Mouse (Mus musculus): Measurements from ENCODE around the gene Slamf9. TPM values are rescaled to one million over a fixed set of nuclear protein-coding genes. Genes with fewer than 3 reads are reported as not detected.

Slamf9 gene
- polyA plus RNA-seq (2012; ENCODE audit: insufficient read depth, insufficient read length, missing spikeins): 90.6 and 98.9 TPM in 2 replicates

- peak within 1 kb of the TSS; percentile 61 for H3K27ac ChIP-seq (ENCODE audit: insufficient read depth, low read depth, low read length)
- peaks cover 50% of the 10 kb centered on the region for H3K4me1 ChIP-seq (ENCODE audit: control insufficient read depth, insufficient read depth, low read length)
- no peak for TF ChIP-seq POLR2A (IDR thresholded peaks at IDR 0.05; ENCODE audit: borderline replicate concordance, low read depth, low read length)
- no peak for TF ChIP-seq CTCF (IDR thresholded peaks at IDR 0.05; ENCODE audit: low read depth, low read length)
- peak within 1 kb of the TSS; percentile 21; the same call in 1 of the 2 replicates for H3K4me3 ChIP-seq (ENCODE audit: insufficient read depth, low read length)
Observed at GRCm38 (mm10) chr1:172475054-172475741, at the start of gene Slamf9. Slamf9 (plus strand) TSS chr1:172475358.

- Histone ChIP-seq H3K4me3 (ENCODE audit: insufficient read depth, low read length) (no peak overlapping the region), H3K4me1 (ENCODE audit: control insufficient read depth, insufficient read depth, low read length) (peaks cover 24% of the 10 kb centered on the region), H3K27ac (ENCODE audit: insufficient read depth, low read depth, low read length) (no peak overlapping the region)
- TF ChIP-seq POLR2A (IDR thresholded peaks at IDR 0.05; ENCODE audit: borderline replicate concordance, low read depth, low read length) (no peak), CTCF (IDR thresholded peaks at IDR 0.05; ENCODE audit: low read depth, low read length) (no peak)
Observed at GRCm38 (mm10) chr1:172426419-172426818, 48.7 kb upstream of the Slamf9 start.

GRCm38 (mm10) chr1:172427841-172428240 is 47.3 kb upstream of the Slamf9 start:
- TF ChIP-seq POLR2A (IDR thresholded peaks at IDR 0.05; ENCODE audit: borderline replicate concordance, low read depth, low read length): no peak
- no peak for TF ChIP-seq CTCF (IDR thresholded peaks at IDR 0.05; ENCODE audit: low read depth, low read length)
- Histone ChIP-seq H3K4me1 (ENCODE audit: control insufficient read depth, insufficient read depth, low read length) (peaks cover 23% of the 10 kb centered on the region), H3K4me3 (ENCODE audit: insufficient read depth, low read length) (no peak overlapping the region), H3K27ac (ENCODE audit: insufficient read depth, low read depth, low read length) (no peak overlapping the region)

GRCm38 (mm10) chr1:172428614-172429013 is 46.5 kb upstream of the Slamf9 start:
- no peak overlapping the region for H3K4me3 ChIP-seq (ENCODE audit: insufficient read depth, low read length)
- no peak overlapping the region for H3K27ac ChIP-seq (ENCODE audit: insufficient read depth, low read depth, low read length)
- H3K4me1 ChIP-seq (ENCODE audit: control insufficient read depth, insufficient read depth, low read length): peaks cover 21% of the 10 kb centered on the region
- TF ChIP-seq CTCF (IDR thresholded peaks at IDR 0.05; ENCODE audit: low read depth, low read length): no peak
- TF ChIP-seq POLR2A (IDR thresholded peaks at IDR 0.05; ENCODE audit: borderline replicate concordance, low read depth, low read length): no peak

- H3K27ac ChIP-seq (ENCODE audit: insufficient read depth, low read depth, low read length): no peak overlapping the region
- TF ChIP-seq POLR2A (IDR thresholded peaks at IDR 0.05; ENCODE audit: borderline replicate concordance, low read depth, low read length): no peak
- no peak for TF ChIP-seq CTCF (IDR thresholded peaks at IDR 0.05; ENCODE audit: low read depth, low read length)
- H3K4me1 ChIP-seq (ENCODE audit: control insufficient read depth, insufficient read depth, low read length): peaks cover 10% of the 10 kb centered on the region
- H3K4me3 ChIP-seq (ENCODE audit: insufficient read depth, low read length): no peak overlapping the region
Observed at GRCm38 (mm10) chr1:172430731-172431220, 44.4 kb upstream of the Slamf9 start.

- no peak for TF ChIP-seq POLR2A (IDR thresholded peaks at IDR 0.05; ENCODE audit: borderline replicate concordance, low read depth, low read length)
- TF ChIP-seq CTCF (IDR thresholded peaks at IDR 0.05; ENCODE audit: low read depth, low read length): no peak
- H3K4me1 ChIP-seq (ENCODE audit: control insufficient read depth, insufficient read depth, low read length): peaks cover 4% of the 10 kb centered on the region; the same call in 1 of the 2 replicates
- no peak overlapping the region for H3K27ac ChIP-seq (ENCODE audit: insufficient read depth, low read depth, low read length)
- H3K4me3 ChIP-seq (ENCODE audit: insufficient read depth, low read length): no peak overlapping the region
Observed at GRCm38 (mm10) chr1:172431836-172432586, 43.1 kb upstream of the Slamf9 start.

- H3K4me1 ChIP-seq (ENCODE audit: control insufficient read depth, insufficient read depth, low read length): peaks cover 2% of the 10 kb centered on the region; the same call in 1 of the 2 replicates
- H3K4me3 ChIP-seq (ENCODE audit: insufficient read depth, low read length): no peak overlapping the region
- TF ChIP-seq POLR2A (IDR thresholded peaks at IDR 0.05; ENCODE audit: borderline replicate concordance, low read depth, low read length) (no peak), CTCF (IDR thresholded peaks at IDR 0.05; ENCODE audit: low read depth, low read length) (no peak)
- no peak overlapping the region for H3K27ac ChIP-seq (ENCODE audit: insufficient read depth, low read depth, low read length)
Observed at GRCm38 (mm10) chr1:172432587-172432955, 42.6 kb upstream of the Slamf9 start.

GRCm38 (mm10) chr1:172433012-172433850 is 41.9 kb upstream of the Slamf9 start:
- TF ChIP-seq POLR2A (IDR thresholded peaks at IDR 0.05; ENCODE audit: borderline replicate concordance, low read depth, low read length): no peak
- TF ChIP-seq CTCF (IDR thresholded peaks at IDR 0.05; ENCODE audit: low read depth, low read length): no peak
- Histone ChIP-seq H3K4me1 (ENCODE audit: control insufficient read depth, insufficient read depth, low read length) (peaks cover 2% of the 10 kb centered on the region; the same call in 1 of the 2 replicates), H3K27ac (ENCODE audit: insufficient read depth, low read depth, low read length) (no peak overlapping the region)

GRCm38 (mm10) chr1:172433851-172434165 is 41.4 kb upstream of the Slamf9 start:
- TF ChIP-seq POLR2A (IDR thresholded peaks at IDR 0.05; ENCODE audit: borderline replicate concordance, low read depth, low read length): no peak
- no peak for TF ChIP-seq CTCF (IDR thresholded peaks at IDR 0.05; ENCODE audit: low read depth, low read length)
- no peak overlapping the region for H3K27ac ChIP-seq (ENCODE audit: insufficient read depth, low read depth, low read length)
- no peak overlapping the region for H3K4me3 ChIP-seq (ENCODE audit: insufficient read depth, low read length)
- H3K4me1 ChIP-seq (ENCODE audit: control insufficient read depth, insufficient read depth, low read length): peaks cover 2% of the 10 kb centered on the region; the same call in 1 of the 2 replicates

More at GRCm38 (mm10) chr1:172433012-172433850, 41.9 kb upstream of the Slamf9 start:
- no peak overlapping the region for H3K4me3 ChIP-seq (ENCODE audit: insufficient read depth, low read length)
